Mouse (Mus musculus): ENCODE results near the gene Gp5. TPM values are rescaled to one million over a fixed set of nuclear protein-coding genes. Genes with fewer than 3 reads are reported as not detected.

The Gp5 gene
- 0.29 and 0.54 TPM in 2 replicates for polyA plus RNA-seq (2012; rRNA removed)

DNA sequence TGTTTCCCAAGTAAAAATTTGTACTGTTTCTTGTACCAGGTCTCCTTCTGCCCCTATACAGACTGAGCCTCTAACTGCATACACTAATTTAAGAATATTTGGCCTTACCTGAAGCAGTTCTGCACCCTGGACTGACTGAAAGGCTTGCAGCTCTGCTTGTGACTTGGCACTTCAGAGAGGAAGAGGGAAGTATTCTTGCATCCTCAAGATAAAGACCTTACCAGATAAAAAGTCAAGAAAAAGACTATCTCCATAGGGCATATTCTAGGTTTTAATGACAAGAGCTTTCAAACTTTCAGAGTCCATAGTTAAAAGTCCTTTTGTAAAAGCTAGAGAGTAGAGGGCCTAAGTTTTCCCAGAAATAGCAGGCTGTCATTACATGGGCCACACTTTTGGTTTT is at the start of gene Gp5:
TSS of gene Gp5 (minus strand) at position 133 of the 400 bp plus-strand sequence.

GRCm38 (mm10) chr16:30282844-30283495 is 27.6 kb downstream of the Gp5 start, which contains the start of gene Lrrc15:
Gene Lrrc15, minus strand, starts transcription at chr16:30283256.

GRCm38 (mm10) chr16:30267359-30267758 is 43.2 kb downstream of the Gp5 start, which contains the start of gene Cpn2:
Gene Cpn2, minus strand, starts transcription at chr16:30267499.

Other genes starting within 250 kb of the Gp5 start
- 55.5 and 55.8 TPM in 2 replicates for gene Hes1, start 246.4 kb downstream of the Gp5 start, polyA plus RNA-seq (2012; rRNA removed)
- gene Cpn2, start 43.3 kb downstream of the Gp5 start, polyA plus RNA-seq (2012; rRNA removed): 0.01 TPM in 1 of 2 replicates, not detected in the other
- 0.32 and 0.48 TPM in 2 replicates for gene Lrrc15, start 27.5 kb downstream of the Gp5 start, polyA plus RNA-seq (2012; rRNA removed)
- gene Atp13a3, start 95.2 kb upstream of the Gp5 start, polyA plus RNA-seq (2012; rRNA removed): 28.3 and 30.0 TPM in 2 replicates
- 105 and 124 TPM in 2 replicates for gene Tmem44, start 240.1 kb upstream of the Gp5 start, polyA plus RNA-seq (2012; rRNA removed)

Measured in central nervous system, embryonic 14 days (tissue).